Mouse (Mus musculus): ENCODE data around the gene Sdr42e1. TPM values are rescaled to one million over a fixed set of nuclear protein-coding genes. Genes with fewer than 3 reads are reported as not detected.

Sdr42e1 gene
- polyA plus RNA-seq, 1 experiment from 2014 or later = 0.96 TPM

GRCm38 (mm10) chr8:117692131-117692530 lies 18.6 kb upstream of the Sdr42e1 start:
- no peak for ATAC-seq (ENCODE audit: low FRiP score, low read depth)
- Histone ChIP-seq H3K9ac (replicated peaks) (no peak overlapping the region), H3K27me3 (no peaks in the 10 kb centered on the region), H3K36me3 (no peaks in the 10 kb centered on the region), H3K9me3 (no peaks in the 10 kb centered on the region), H3K4me2 (replicated peaks) (no peak overlapping the region), H3K27ac (replicated peaks) (no peak overlapping the region), H3K4me1 (no peaks in the 10 kb centered on the region), H3K4me3 (no peak overlapping the region)
- WGBS = 89% methylated on average over 4 of the region's 4 CpGs

- WGBS = 82% methylated on average over 7 of the region's 7 CpGs
- H3K4me2 ChIP-seq (replicated peaks) = no peak overlapping the region
- no peaks in the 10 kb centered on the region for H3K9me3 ChIP-seq
- H3K4me3 ChIP-seq = no peak overlapping the region
- ATAC-seq (ENCODE audit: low FRiP score, low read depth) = no peak
- no peak overlapping the region for H3K9ac ChIP-seq (replicated peaks)
- no peaks in the 10 kb centered on the region for H3K4me1 ChIP-seq
- no peak overlapping the region for H3K27ac ChIP-seq (replicated peaks)
- H3K27me3 ChIP-seq = no peaks in the 10 kb centered on the region
- no peaks in the 10 kb centered on the region for H3K36me3 ChIP-seq
Observed at GRCm38 (mm10) chr8:117687890-117688289, 14.4 kb upstream of the Sdr42e1 start.

DNA sequence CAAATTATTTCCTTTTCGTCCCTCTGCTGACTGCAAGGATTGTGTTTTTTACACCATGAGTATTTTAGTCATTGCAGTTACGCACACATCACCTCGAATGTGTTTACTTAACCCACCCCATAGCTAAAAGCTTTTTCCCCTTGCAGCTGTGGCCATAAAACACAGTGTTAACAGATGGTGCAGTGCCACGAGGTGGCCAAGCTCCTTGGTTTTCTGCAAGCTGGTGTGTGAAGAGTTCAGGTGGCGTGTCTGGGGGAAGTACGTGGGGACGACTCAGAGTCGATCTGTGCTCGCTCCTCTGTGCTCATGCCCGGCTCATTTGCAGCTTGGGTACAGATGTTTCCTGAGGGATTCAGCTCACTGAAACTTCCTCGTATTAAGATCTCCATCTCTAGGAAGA lies 11.0 kb upstream of the Sdr42e1 start:
- H3K9me3 ChIP-seq = no peaks in the 10 kb centered on the region
- H3K4me3 ChIP-seq = no peak overlapping the region
- no peaks in the 10 kb centered on the region for H3K27me3 ChIP-seq
- H3K4me2 ChIP-seq (replicated peaks) = no peak overlapping the region
- WGBS = 79% methylated on average over 11 of the region's 11 CpGs
- ATAC-seq (ENCODE audit: low FRiP score, low read depth) = no peak
- H3K9ac ChIP-seq (replicated peaks) = no peak overlapping the region
- H3K36me3 ChIP-seq = no peaks in the 10 kb centered on the region
- H3K27ac ChIP-seq (replicated peaks) = no peak overlapping the region
- H3K4me1 ChIP-seq = no peaks in the 10 kb centered on the region

GRCm38 (mm10) chr8:117683925-117684472 lies 10.5 kb upstream of the Sdr42e1 start:
- H3K36me3 ChIP-seq = no peaks in the 10 kb centered on the region
- no peak for ATAC-seq (ENCODE audit: low FRiP score, low read depth)
- no peak overlapping the region for H3K9ac ChIP-seq (replicated peaks)
- no peak overlapping the region for H3K4me2 ChIP-seq (replicated peaks)
- H3K27ac ChIP-seq (replicated peaks) = no peak overlapping the region
- H3K27me3 ChIP-seq = no peaks in the 10 kb centered on the region
- 93% methylated on average over 10 of the region's 10 CpGs for WGBS
- H3K4me1 ChIP-seq = no peaks in the 10 kb centered on the region
- no peak overlapping the region for H3K4me3 ChIP-seq
- no peaks in the 10 kb centered on the region for H3K9me3 ChIP-seq

DNA sequence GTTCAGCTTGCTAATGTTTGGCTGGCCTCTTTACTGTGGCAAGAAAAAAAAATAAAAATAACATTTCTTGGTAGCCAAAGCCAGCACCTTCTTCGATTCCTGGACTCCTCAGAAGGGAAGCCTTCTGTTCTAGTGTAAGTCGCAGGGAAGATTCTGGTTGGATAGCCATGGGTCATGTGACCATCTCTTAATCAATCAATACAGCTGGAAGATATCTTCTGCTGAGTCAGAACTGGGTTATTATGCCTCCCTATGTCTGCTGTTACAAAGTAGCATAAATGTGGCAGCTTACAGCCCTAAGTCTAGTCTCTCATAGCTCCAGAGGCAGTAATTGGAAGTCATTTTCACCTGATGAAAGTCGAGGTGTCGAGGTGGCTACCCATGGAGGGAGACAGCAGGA lies 5.2 kb upstream of the Sdr42e1 start:
- no peak for ATAC-seq (ENCODE audit: low FRiP score, low read depth)
- no peak overlapping the region for H3K4me2 ChIP-seq (replicated peaks)
- no peak overlapping the region for H3K9ac ChIP-seq (replicated peaks)
- H3K4me3 ChIP-seq = no peak overlapping the region
- H3K4me1 ChIP-seq = no peaks in the 10 kb centered on the region
- no peaks in the 10 kb centered on the region for H3K27me3 ChIP-seq
- WGBS = 81% methylated on average over 4 of the region's 4 CpGs
- no peaks in the 10 kb centered on the region for H3K36me3 ChIP-seq
- no peak overlapping the region for H3K27ac ChIP-seq (replicated peaks)
- H3K9me3 ChIP-seq = no peaks in the 10 kb centered on the region

GRCm38 (mm10) chr8:117677011-117677410 lies 3.5 kb upstream of the Sdr42e1 start:
- ATAC-seq (ENCODE audit: low FRiP score, low read depth) = no peak
- no peak overlapping the region for H3K4me2 ChIP-seq (replicated peaks)
- H3K9ac ChIP-seq (replicated peaks) = no peak overlapping the region
- 0 out of 2 replicates have a peak, but pooled peaks cover 2% of the 10 kb centered on the region for H3K4me1 ChIP-seq
- H3K36me3 ChIP-seq = no peaks in the 10 kb centered on the region
- H3K9me3 ChIP-seq = no peaks in the 10 kb centered on the region
- H3K27me3 ChIP-seq = no peaks in the 10 kb centered on the region
- 87% methylated on average over 8 of the region's 8 CpGs for WGBS
- no peak overlapping the region for H3K27ac ChIP-seq (replicated peaks)
- H3K4me3 ChIP-seq = no peak overlapping the region

GRCm38 (mm10) chr8:117676460-117676859 lies 3.0 kb upstream of the Sdr42e1 start:
- H3K4me2 ChIP-seq (replicated peaks) = no peak overlapping the region
- 0 out of 2 replicates have a peak, but pooled peaks cover 2% of the 10 kb centered on the region for H3K4me1 ChIP-seq
- ATAC-seq (ENCODE audit: low FRiP score, low read depth) = no peak
- H3K27ac ChIP-seq (replicated peaks) = no peak overlapping the region
- WGBS = 76% methylated on average over 9 of the region's 9 CpGs
- no peaks in the 10 kb centered on the region for H3K36me3 ChIP-seq
- H3K9me3 ChIP-seq = no peaks in the 10 kb centered on the region
- H3K4me3 ChIP-seq = no peak overlapping the region
- H3K27me3 ChIP-seq = no peaks in the 10 kb centered on the region
- no peak overlapping the region for H3K9ac ChIP-seq (replicated peaks)

GRCm38 (mm10) chr8:117675171-117675570 lies 1.7 kb upstream of the Sdr42e1 start:
- Histone ChIP-seq H3K27me3 (no peaks in the 10 kb centered on the region), H3K9me3 (no peaks in the 10 kb centered on the region), H3K4me2 (replicated peaks) (no peak overlapping the region), H3K36me3 (no peaks in the 10 kb centered on the region), H3K4me1 (0 out of 2 replicates have a peak, but pooled peaks cover 2% of the 10 kb centered on the region), H3K27ac (replicated peaks) (no peak overlapping the region), H3K9ac (replicated peaks) (no peak overlapping the region), H3K4me3 (no peak overlapping the region)
- no peak for ATAC-seq (ENCODE audit: low FRiP score, low read depth)
- WGBS = 81% methylated on average over 5 of the region's 5 CpGs

- Histone ChIP-seq H3K9ac (replicated peaks) (no peak overlapping the region), H3K9me3 (no peaks in the 10 kb centered on the region), H3K27me3 (no peaks in the 10 kb centered on the region), H3K36me3 (no peaks in the 10 kb centered on the region), H3K27ac (replicated peaks) (no peak overlapping the region), H3K4me1 (0 out of 2 replicates have a peak, but pooled peaks cover 2% of the 10 kb centered on the region), H3K4me3 (no peak overlapping the region), H3K4me2 (replicated peaks) (no peak overlapping the region; the same call in 1 of the 2 replicates)
- no peak for ATAC-seq (ENCODE audit: low FRiP score, low read depth)
- 82% methylated on average over 3 of the region's 3 CpGs for WGBS
Observed at GRCm38 (mm10) chr8:117672558-117672957, 931 bp downstream of the Sdr42e1 start.

DNA sequence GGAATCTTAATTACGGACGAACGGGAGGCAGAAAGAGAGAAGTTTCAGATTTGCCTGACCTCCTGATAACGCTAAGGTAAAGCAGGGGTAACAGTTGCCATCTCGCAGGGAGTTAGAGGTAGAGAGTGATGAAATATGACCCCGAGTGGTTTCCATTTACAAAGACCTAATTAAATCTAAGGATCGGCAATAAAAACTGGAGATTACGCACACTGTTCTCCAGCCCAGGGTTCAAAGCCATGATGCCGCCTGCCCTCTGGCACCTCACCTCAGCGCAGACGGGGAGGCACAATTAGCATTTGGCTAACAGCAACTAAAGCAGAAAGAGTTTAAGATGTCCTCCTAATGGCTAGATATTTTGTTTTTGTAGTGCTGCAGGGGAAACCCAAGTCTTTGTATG lies 3.0 kb downstream of the Sdr42e1 start:
- no peak overlapping the region for H3K9ac ChIP-seq (replicated peaks)
- H3K9me3 ChIP-seq = no peaks in the 10 kb centered on the region
- no peak for ATAC-seq (ENCODE audit: low FRiP score, low read depth)
- no peaks in the 10 kb centered on the region for H3K27me3 ChIP-seq
- WGBS = 50% methylated on average over 11 of the region's 11 CpGs
- 0 out of 2 replicates have a peak, but pooled peaks cover 2% of the 10 kb centered on the region for H3K4me1 ChIP-seq
- no peak overlapping the region for H3K27ac ChIP-seq (replicated peaks)
- H3K4me2 ChIP-seq (replicated peaks) = no peak overlapping the region
- no peak overlapping the region for H3K4me3 ChIP-seq
- H3K36me3 ChIP-seq = no peaks in the 10 kb centered on the region

DNA sequence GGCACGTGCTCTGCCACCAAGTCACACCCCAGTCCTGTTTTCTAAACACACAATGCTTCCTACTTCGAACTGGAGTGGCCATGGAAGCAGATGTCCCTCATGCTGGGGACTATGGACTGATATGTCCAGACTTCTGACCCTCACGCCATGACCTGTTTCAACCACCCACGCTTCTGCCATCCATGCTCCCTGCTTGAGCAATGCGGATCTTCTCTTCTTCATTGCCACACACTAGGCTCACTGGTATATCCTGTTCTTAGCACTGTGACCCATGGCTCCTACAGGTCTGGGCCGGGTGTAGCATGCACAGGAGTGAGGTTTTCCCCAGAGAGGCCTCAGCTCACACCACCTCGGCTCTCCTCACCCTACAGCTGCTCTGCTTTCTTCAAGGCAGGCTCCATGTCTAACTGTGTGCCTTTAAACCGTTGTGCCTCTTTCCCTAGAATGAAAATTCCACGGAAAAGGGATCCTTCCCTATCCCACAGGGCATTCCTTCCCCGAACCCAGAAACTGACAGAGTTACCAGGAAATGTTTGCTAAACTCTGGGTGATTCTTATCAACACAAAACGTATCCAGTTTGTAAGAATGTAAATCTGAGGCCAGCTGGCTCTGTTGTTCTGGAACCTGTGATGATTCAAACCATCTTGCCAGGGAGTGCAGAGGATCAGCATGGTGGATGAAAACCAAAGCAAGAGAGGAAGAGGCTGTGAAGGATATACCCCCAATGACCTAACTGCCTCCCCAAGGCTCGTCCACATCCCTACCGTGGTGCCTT lies 6.0 kb downstream of the Sdr42e1 start:
- Histone ChIP-seq H3K4me3 (no peak overlapping the region), H3K4me1 (0 out of 2 replicates have a peak, but pooled peaks cover 2% of the 10 kb centered on the region), H3K27ac (replicated peaks) (no peak overlapping the region), H3K4me2 (replicated peaks) (no peak overlapping the region), H3K9me3 (no peaks in the 10 kb centered on the region), H3K27me3 (no peaks in the 10 kb centered on the region), H3K36me3 (no peaks in the 10 kb centered on the region), H3K9ac (replicated peaks) (no peak overlapping the region)
- no peak for ATAC-seq (ENCODE audit: low FRiP score, low read depth)
- 84% methylated on average over 13 of the region's 13 CpGs for WGBS

DNA sequence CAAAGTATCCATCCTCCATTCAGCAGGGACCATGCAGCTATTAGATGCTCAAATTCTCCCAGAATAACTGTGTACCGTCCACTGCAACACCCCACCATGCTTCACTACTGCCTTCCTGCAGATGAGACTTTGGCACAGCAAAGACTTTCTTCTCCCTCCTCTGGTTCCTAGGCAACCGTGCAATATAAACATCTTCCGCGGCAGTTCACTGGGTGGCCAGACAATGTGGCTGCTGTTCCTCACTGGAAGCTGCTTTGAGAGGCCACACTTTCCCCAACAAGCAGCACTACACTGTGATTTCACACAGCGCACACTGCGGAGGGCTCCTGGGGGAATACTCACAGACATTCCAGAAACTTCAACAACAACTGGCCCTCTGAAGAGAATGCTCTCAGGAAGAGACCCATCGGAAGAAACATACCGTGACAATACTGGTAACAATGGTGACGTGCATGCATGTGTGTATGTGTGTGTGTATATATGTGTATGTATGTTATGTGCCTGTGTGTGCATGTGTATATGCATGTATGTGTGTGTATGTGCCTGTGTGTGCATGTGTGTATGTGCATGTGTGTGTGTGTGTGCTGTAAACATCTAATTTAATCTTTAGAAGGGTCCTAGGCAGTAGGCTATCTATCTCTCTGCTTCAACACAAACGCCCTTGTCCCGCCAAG lies 13.0 kb downstream of the Sdr42e1 start:
- H3K9me3 ChIP-seq = no peaks in the 10 kb centered on the region
- no peak overlapping the region for H3K9ac ChIP-seq (replicated peaks)
- H3K4me3 ChIP-seq = no peak overlapping the region
- WGBS = 37% methylated on average over 11 of the region's 11 CpGs
- H3K4me1 ChIP-seq = peaks cover 12% of the 10 kb centered on the region
- H3K27me3 ChIP-seq = no peaks in the 10 kb centered on the region
- no peaks in the 10 kb centered on the region for H3K36me3 ChIP-seq
- ATAC-seq (ENCODE audit: low FRiP score, low read depth) = peak; percentile 72
- no peak overlapping the region for H3K27ac ChIP-seq (replicated peaks)
- H3K4me2 ChIP-seq (replicated peaks) = peak overlapping the region; percentile 5; the same call in 1 of the 2 replicates
